Mouse (Mus musculus) layer of hippocampus, adult 18-20 months (tissue): Measurements from ENCODE around the gene Fen1. TPM values are rescaled to one million over a fixed set of nuclear protein-coding genes. Genes with fewer than 3 reads are reported as not detected.
"Not testable (repeated sequence)": the region's sequence is repeated elsewhere in the genome, so short reads cannot be mapped to it uniquely, and the experiment has no call there.

Experiments
- DNase-seq, 2 experiments: peaks; one replicate each; pipeline ENCODE4 v3.0.0; 2022; ENCODE audit warnings: low spot score in 2 of 2
- total RNA-seq, 2 experiments: library from RNA; stranded (reverse); gene quantifications; 2 replicates each; pipeline ENCODE4 v1.2.3; 2021

The Fen1 gene
- total RNA-seq, 2 experiments from 2014 or later, result 9.5 to 10.7 TPM

DNA sequence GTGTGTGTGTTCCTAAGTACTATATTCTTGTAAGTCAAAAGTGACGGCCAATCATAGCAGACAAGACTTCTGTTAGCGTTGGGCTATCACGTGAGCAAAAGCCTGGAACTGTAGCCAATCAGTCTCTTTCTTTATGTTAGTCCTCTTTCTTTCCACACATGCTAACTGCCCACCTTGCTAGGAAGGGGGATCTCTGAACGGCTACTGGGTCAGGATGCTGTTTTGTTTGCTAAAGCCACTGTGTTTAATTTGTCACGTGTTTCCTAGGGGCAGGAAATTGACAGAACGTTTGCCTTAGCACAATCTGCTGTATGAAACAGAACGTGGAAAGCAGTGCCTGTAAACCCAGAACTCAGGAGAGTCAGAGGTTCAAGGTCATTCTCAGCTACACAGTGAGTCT lies 21.8 kb downstream of the Fen1 start:
- DNase-seq, result no peak

DNA sequence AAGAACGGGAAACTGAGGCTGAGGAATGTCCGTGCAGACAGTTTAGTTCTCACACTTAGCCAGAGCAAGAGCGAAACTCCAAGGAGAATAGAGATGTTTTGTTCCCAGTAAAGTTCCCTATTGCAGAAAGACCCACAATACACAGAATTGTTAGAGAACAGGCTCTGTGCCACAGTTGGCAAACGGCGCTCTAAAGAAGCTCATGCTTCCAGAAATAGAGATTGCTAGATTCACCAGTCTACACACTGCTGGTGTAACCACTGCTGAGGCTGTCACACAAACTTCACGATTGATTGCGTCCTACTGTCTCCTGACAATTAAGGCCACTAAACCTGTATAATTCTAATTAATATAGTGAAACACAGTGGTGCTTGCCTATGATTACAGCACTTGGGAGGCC lies 22.7 kb downstream of the Fen1 start:
- DNase-seq, result peak; percentile 44 to 86

DNA sequence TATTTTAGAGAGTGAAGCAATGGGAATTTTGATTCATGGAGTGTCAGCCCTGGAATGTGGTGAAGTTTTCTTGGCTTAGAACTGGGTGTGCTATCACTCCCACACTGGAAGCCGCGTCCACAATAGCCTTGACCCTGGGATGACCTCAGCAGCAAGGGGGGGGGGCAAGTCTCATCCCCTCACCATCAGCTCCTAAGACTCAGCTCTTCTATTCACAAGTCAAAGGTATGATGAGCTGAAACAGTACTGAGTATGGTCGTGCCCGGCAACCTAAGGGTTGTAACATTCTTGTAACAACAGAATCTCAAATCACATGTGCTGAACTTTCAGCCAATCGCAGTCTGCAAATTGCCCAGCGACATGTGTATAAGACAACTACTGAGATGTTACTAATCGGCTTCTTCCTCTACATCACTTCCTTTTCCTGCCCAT lies 27.0 kb downstream of the Fen1 start:
- DNase-seq, result no peak

DNA sequence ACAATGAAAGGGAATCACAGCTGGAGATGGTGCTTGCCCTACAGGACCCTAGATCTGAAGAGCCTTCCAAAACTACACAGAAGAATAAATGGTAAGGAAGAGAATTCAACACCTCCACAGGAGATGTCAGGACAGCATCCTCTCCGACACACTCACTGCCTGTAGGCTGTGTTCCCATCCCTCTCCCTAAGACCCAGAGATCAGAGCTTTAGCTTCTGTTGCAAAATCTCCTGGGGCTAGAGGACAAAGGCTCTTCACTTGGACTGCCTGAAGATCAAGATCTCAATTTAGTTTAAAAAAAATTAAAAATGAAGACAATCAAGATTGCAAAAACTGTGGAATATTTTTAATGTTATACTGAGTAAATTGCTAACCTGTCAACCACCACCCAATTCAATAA lies 27.5 kb downstream of the Fen1 start:
- no peak for DNase-seq

DNA sequence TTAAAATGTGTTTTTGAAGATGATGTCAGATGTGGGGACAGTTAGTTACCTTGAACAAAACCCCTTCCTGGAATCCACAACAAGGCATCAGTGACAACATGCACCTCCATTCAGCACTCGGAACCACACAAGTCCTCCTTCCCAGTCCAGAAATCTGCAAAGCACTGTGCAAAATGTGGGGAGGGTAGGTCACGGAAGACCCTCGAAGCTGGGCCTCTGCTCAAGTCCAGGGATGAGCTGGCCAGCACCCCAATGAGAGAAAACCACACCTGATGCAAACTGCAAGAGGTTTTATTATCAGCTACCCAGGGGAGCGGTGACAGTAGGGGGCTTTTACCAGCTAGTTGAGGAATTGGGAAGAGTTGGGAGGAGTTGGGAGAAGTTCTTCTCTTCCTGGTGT lies 29.0 kb downstream of the Fen1 start:
- no peak for DNase-seq

DNA sequence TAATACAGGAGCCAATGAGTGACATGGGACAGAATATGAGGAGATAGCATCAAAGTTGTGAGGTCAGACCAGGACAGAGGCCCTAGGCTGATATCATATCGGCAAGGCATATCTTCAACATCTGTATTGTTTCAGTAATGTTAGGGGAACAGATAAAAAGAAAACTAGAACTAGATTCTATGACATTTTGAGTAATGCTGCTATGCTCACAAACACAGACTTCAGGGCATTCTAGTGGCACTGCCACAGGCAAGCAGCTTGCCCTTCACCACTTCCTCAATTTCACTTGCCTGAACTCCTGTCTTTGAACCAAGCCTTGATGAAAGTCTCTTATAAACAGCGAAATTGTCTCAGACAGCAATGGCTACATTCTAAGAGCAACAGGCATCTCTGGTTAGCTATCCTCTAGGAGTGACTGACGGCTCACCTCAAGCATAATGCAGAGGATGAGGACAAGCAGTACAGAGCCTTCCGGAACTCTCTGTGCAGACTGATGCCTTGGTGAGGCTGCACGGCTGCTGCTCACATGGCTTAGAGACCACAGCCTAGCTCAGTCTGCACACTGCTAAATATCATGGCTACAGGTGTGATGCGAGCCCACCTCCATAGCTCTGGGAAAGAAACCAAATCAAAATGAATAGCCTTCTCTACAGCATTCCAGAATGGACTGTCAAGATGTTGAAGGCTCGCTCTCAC lies 30.0 kb downstream of the Fen1 start:
- DNase-seq, result no peak

DNA sequence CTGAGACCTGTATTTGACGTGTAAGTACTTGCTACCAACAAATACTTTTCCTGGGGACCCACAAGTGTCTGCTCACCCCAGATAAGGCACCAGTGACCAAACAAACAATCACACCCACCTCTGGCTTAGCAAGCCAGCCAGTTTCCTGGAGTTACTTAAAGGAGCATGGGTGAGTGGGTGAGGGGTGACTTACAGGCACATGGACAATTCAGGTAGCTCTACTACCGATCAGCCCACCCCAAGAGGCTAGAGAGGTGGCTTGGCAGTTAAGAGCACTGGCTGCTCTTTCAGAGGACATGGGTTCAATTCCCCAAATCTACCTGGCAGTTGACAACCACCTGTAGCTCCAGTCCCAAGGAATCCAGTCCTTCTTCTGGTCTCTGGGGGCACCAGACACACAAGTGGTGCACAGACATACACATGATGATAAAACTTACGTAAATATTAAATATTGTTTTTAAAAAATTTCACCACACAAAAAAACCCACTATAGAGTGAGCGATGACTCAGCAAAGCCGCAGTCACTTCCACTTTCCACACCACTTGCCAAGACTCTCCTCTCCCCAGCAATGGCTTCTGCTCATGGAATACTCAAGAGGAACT lies 30.8 kb downstream of the Fen1 start:
- DNase-seq, result no peak

DNA sequence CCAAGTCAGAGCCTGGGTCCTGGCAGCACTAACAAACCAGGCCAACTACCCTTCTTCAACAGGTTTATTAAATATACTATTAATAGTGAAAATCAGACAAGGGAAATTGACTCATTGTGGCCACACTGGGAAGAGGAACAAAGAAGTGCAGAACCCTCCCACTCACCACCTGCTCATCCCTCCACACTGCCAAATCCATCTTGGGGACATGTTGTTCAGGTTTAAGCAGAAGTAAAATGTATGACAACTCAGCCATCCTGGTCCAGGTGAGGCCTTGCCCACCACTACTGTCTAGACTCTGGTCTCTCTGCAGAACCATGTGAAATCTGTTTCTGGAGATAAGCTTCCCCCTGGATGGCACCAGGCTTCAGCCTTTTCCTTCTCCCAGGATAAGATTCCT lies 32.1 kb downstream of the Fen1 start:
- peak; percentile 62 to 81 for DNase-seq

DNA sequence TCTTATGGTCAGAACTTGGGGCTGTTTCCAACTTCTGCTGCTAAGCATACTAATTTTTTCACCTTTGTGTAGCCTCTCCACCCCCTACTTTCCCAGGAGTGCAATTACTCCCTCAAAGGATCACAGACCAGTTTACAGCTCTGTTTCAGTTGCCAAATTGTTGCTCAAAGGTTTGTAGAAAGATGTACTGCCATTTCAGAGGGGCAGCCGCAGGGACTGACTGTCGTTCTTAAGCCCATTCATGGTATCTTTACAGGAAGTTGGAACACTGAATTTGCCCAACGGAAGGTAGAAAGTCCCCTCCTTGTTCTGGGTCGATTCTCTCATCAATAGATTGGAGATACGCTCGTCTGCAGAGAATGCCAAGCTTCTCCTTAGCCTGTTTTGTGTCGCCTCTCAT lies 32.6 kb downstream of the Fen1 start:
- no peak for DNase-seq

DNA sequence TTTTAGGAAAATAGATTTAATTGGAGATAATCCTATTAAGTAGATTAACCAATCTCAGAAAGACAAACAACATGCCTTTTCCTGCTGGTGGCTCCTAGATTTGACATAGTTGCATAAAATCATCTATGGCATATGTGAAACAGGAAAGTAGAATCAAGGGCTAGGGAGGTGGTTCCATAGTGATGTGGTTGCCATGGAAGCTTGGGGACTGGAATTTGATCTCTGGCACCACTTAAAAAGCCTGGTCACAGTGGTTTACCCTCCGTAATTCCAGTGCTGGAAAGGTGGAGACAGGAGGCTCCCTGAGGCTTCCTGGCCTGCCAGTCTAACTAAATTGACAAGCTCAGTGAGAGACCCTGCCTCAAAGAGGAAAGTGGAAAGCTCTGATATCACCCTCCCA lies 33.5 kb downstream of the Fen1 start:
- DNase-seq, result no peak

DNA sequence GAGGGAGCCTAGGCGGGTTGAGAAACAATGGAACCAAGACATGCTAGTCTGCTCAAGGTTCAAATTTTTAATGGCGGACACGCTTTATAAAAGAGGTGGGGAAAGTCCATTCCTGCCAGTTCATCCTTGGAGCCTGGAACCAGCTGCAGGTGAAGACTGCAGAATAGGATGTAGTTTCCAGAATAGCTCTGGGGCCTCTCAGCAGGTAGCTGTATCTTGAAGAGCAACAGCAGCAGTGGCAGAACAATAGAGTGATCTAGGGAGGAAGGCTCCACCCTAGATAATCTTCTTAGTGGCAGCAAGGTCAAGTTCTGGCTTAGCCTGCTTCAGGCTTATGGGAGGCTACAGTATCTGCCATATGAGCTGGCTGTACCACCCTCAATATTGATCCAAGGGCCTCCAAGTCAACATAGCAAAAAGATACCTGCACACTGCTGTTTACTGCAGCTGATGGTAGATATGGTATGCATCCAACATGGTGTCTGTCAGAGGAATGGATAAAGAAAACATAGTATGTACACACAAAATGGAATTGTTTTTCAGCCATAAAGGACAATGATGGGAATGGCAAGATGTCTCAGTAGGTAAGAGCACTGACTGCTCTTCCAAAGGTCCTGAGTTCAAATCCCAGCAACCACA lies 34.2 kb downstream of the Fen1 start:
- DNase-seq, result not testable (repeated sequence)

DNA sequence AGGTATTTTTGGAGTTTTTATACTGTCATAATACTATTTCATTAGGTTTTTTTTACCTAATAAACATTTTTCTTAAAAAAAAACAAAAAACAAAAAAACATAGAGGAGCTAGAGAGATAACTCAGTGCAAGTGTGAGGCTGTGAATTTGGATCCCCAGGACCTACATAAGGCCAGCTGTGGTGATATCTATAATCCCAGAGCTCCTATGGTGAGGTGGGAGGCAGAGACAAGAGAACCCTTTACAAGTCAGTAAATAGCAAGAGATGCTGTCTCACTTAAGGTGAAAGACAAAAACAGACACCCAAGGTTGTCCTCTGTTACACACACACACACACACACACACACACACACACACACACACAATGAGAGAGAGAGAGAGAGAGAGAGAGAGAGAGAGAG lies 34.8 kb downstream of the Fen1 start:
- no peak for DNase-seq

DNA sequence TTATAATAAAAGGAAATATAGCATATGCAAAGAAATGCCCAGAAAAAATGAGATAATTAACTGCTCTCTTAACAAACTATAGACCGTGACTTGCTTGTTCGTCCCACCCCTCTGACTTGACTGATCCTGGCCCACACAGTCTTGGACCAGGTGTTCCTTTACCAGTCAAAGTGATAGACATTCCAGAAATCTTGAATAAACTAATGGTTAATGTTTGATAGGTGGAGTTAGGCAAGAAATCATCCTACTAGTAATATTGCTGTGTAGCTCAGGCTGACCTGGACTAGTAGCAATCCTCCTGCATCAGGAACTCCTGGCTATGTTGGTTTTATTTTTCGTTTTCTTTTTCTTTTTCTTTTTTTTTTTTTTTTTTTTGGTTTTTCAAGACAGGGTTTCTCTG lies 35.5 kb downstream of the Fen1 start:
- DNase-seq, result no peak

DNA sequence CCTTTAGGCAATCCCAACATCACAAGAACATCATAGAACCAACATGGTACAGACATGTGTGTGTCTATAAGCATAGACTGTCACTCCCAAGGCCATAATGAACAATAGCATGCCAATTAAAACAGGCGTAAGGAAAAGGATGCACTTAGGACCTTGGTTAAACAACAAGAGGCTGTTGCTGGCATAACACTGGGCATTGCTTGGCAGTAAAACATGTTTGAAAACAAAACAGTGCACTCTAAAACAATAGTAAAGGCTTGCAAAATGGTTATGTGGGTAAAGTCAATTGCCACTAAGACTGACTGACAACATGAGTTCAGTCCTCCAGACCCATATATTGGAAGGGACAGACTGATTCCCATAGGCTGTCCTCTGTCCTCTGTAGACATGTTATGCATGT lies 36.0 kb downstream of the Fen1 start:
- DNase-seq, result no peak

DNA sequence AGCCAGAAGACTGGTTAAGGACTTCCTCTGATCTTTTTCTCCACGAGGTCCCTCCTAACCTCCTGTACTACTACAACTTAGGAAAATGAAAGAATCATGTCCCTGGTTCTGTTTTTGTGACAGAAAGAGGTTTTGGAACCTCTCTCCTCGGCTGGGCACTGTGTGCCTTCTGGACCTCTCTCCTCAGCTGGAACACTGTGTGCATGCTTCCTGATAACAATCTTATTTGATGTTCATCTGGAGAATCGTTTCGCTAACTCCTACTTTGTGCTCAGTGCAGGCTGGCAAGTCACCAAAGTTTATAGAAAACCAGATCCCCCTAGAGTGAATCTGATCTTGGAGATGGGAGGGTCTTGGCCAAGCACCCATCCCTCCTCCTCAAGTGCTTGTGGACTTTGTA lies 36.9 kb downstream of the Fen1 start:
- DNase-seq, result no peak

DNA sequence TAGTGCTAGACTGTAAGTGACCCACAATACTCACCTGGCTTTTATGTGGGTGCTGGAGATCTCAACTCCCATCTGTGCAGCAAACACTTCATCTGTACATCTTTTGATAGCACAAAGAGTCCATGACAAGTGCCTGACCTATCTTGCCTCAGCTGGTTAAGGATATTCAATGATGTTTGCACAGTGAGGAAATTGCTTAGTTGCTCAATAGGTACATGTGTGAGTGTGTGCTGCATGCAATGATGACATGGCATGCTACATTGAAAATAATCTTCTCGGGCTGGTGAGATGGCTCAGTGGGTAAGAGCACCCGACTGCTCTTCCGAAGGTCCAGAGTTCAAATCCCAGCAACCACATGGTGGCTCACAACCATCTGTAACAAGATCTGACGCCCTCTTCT lies 38.0 kb downstream of the Fen1 start:
- not testable (repeated sequence) for DNase-seq

DNA sequence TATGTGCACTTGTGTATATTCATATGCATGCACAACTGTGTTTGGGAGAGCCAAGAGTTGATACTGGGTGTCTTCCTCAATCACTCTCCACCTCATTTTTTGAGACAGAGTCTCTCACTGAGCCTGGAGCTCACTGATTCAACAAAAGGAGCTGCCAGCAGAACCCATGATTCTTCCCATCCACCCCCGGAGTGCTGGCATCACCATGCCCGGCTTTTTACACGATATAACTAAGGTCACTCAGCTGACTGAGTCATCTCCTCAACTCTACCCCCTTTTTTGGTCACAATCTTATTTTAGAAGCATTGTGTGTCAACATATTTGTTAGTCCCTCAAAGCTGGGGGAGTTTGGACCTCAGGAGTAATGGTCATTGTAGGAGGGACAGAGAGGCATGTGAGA lies 40.1 kb downstream of the Fen1 start:
- DNase-seq, result no peak

DNA sequence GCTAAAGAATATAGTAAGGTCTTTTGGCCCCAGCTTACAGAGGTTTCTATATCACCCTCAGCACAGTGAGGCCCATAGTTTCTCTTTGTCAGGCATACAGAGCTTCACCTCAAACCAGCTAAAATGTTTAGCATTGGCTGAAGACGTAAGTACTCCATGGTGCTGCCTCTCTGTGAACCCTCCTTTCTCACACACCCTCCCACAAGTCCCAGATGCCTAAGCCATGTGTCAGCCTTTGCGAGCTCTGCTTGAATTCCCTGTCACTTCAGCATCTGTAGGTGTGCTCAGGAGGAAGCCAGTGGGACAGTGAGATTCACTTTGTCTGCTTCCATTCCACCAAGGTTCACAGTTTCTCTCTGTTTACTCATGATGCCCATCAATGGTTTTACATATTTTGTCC lies 46.2 kb downstream of the Fen1 start:
- DNase-seq, result no peak

DNA sequence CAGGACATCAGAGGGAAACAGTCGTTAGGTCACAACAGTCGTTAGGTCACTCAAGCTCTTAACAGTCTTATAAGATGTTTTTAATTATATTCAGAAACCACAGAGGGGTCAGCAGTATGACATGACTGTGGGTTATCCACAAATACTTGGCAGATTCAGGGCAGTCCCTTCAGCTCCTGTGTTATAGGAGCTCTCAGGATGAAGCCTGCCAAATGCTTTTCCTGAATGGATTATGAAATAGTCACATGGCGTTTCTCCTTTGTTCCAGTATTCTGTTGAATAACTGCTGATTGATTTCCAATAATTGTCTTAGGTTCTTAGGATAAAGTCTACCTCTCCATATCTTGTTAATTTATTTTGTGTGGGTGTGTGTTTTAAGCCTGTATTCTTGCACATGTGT lies 54.8 kb downstream of the Fen1 start:
- DNase-seq, result no peak
